Mouse (Mus musculus): Measurements from ENCODE around the gene Numbl.

DNA sequence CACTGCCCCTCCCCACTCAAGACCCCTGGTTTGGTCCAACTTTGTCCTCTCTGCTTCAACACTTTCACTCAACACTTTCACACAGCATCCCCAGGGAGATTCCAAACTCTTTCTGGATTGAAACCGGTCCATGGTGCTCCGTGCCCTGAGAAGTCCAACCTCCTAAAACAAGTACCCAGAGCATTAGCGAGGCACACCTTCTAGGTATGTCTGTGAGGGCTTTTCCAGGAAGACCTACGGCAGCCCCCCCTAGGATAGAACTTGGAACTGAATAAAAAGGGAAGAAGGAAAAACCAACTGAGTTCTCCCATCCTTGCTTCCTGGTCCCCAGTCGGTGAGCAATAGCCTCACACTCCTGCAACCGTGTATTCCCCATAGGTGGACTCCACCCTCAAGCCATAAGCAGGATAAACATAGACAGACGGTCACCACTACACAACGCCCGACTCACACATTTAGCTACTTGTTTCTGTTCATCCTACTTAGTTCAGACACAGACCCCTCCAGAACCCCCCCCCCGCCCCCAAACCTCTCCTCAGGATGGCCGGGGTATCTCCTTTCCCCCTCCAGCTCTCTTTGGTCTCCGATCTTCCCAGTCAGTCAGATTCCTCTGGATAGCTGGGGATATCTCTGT lies 53.5 kb downstream of the Numbl start:
- no peak for TF ChIP-seq HCFC1 (IDR thresholded peaks at IDR 0.05; ENCODE audit: low read depth, low read length)
- no peak for TF ChIP-seq EP300 (IDR thresholded peaks at IDR 0.05; ENCODE audit: low read length)
- TF ChIP-seq CHD1 (IDR thresholded peaks at IDR 0.05; ENCODE audit: low read depth, low read length) = no peak
- TF ChIP-seq SIN3A (IDR thresholded peaks at IDR 0.05; ENCODE audit: low read length) = no peak
- TF ChIP-seq NRF1 (IDR thresholded peaks at IDR 0.05; ENCODE audit: low read depth, low read length) = no peak
- TF ChIP-seq ZNF384 (IDR thresholded peaks at IDR 0.05; ENCODE audit: low read depth, low read length) = no peak
- TF ChIP-seq CTCF (conservative IDR thresholded peaks at IDR 0.05 in 1 of 2, IDR thresholded peaks at IDR 0.05 in 1 of 2; ENCODE audit: low read depth in 2 of 2, low read length in 2 of 2) = no peak
